Mouse (Mus musculus) G1E (cell line): ENCODE results near the gene Kif23.

ENCODE experiments used
- CTCF ChIP-seq: IDR thresholded peaks from 2 replicates; pipeline ENCODE4 v1.5.1; 2012; ENCODE audit warnings: low read depth, low read length, inconsistent platforms, mixed read lengths
- GATA1 ChIP-seq: IDR thresholded peaks from 2 replicates; pipeline ENCODE4 v1.6.1; 2012; ENCODE audit warnings: borderline replicate concordance, low read length, inconsistent platforms, mixed read lengths
- GATA2 ChIP-seq: IDR thresholded peaks from 2 replicates; pipeline ENCODE4 v1.6.1; 2012; ENCODE audit warnings: low read depth, low read length, inconsistent platforms, borderline replicate concordance
- POLR2AphosphoS5 ChIP-seq: IDR thresholded peaks from 2 replicates; pipeline ENCODE4 v1.6.1; 2012; ENCODE audit warnings: low read depth, low read length, inconsistent platforms; ENCODE audit not compliant: insufficient replicate concordance
- TAL1 ChIP-seq: conservative IDR thresholded peaks from 2 replicates; pipeline ENCODE4 v1.6.1; 2012; ENCODE audit warnings: low read depth, low read length, inconsistent platforms, mixed read lengths

DNA sequence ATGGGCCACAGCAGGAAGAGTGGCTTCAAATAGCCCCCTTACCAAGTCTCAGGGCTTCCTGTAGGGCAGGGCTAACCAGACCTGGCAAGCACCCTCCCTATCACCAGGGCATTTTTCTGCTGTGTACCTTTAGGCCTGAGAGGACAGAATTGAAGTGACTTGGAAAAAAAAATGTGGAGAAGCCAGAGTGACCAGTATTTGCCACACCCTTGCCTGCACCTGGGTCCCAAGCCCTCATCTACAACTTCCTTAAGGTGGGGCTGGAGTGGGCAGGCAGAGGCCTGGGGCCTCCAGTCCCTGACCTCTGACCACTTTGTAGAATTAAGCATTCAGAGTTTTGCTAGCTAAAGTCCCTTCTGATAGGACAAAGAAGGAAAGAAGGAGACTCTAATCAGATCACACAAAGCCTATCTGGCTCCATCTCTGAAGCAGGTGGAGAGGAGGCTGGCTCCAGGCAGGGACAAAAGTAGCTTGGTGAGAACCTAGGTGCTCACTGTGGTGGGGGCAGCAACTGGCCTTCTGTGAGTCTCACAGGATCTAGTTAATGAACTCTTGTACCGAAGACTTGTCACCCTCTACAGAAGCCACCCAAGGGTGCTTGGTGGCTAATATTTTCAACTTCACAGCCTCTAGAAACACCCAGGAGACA lies 13.5 kb upstream of the Kif23 start:
- TF ChIP-seq CTCF (no peak), TAL1 (no peak), GATA1 (no peak), GATA2 (no peak), POLR2AphosphoS5 (no peak)
